Mouse (Mus musculus) ES-Bruce4 (cell line): ENCODE data around the gene Mat1a.

Experiments
- CTCF ChIP-seq: IDR thresholded peaks from one replicate; pipeline ENCODE4 v1.8.1; 2011; ENCODE audit warnings: low read depth, low read length
- EP300 ChIP-seq: IDR thresholded peaks from 2 replicates; pipeline ENCODE4 v1.6.1; 2011; ENCODE audit warnings: low read depth, low read length; ENCODE audit not compliant: insufficient read depth
- POLR2A ChIP-seq: IDR thresholded peaks from one replicate; pipeline ENCODE4 v1.8.1; 2011; ENCODE audit warnings: low read length; ENCODE audit not compliant: insufficient read depth

DNA sequence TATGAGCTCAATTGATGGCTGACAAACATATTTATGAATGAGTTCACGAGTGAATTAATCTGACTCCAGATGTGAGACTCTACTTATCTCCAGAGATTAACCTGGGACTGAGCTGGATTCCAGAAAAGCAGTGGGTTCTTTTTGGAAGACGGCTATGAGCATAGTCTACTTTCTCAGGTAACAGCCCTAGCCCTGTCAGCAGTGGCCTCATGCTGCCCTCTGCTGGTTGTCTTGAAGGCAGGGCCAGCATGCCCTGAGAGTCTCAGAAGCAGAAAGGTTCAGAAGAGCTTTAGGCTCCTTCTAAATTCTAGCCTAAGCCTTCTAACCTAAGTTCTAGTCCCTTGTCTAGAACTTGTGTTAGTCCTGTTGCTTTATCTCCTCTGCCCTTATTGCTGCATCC lies 57.8 kb downstream of the Mat1a start:
- TF ChIP-seq CTCF: peak; percentile 79
- TF ChIP-seq EP300: no peak
- no peak for TF ChIP-seq POLR2A
